Mouse (Mus musculus): ENCODE data around the gene Tbc1d22a.

DNA sequence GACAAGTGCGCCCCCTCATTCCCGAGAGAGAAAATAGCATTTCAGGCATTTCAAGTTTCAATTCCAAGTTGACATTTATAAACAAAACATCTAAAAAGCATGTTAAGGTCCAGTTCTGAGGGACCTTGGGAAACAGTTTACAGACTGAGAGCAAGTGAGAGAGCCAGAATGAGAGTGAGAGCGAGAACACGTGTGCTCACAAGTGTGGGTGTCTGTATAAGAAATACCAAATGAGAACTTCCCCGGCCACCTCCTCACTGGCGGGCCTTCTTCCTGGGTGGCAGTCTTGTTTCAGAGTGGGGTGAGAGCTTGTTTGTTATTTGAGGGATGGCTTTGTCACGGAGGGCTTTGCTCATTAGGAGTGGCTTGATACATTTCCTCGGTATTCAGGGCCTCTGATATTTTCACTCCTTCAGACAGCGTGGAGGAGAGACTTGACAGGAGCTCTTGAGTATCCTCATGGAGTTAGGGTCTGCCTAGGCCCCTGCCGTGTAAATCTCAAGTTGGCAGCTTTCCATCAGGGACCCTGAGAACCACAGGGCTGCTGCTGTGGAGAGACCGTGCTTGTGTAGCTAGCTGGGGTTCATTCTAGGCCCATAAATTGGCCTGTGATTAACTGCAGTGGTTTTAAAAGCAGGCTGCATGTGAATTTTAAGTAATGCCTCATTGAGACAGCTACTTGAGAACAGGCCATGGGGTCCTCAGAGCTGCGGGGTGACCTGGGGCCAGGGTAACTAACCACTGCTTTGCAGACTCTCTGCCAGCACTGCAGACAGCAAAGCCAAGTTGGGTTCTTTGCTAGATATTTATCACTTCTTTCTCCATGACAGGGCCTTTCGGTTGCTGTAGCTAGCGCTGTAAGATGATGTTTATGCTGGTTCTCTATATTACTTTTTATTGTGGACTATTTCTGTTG lies 65.1 kb downstream of the Tbc1d22a start:
- TF ChIP-seq CTCF (IDR thresholded peaks at IDR 0.05; ENCODE audit: borderline replicate concordance, control insufficient read depth, extremely low read depth, insufficient read depth, low read length, poor library complexity) (no peak), POLR2A (IDR thresholded peaks at IDR 0.05; ENCODE audit: control insufficient read depth, extremely low read depth, insufficient read depth, low read length, poor library complexity) (no peak)

All from thymus, adult 2 months (tissue).